Mouse (Mus musculus) hindbrain, postnatal 0 days (tissue): Measurements from ENCODE around the gene Rprd2. TPM values are rescaled to one million over a fixed set of nuclear protein-coding genes. Genes with fewer than 3 reads are reported as not detected.

Experiments
- ATAC-seq: fragments of 200-750 bp; cut with Nextera tagmentation; 2 replicates; pipeline ENCODE4 v1.8.0; 2017; ENCODE audit warnings: mild to moderate bottlenecking, moderate TSS enrichment, moderate library complexity
- DNase-seq: peaks from one replicate; pipeline ENCODE4 v3.0.0-alpha.2; 2015; ENCODE audit warnings: low spot score
- H3K27ac ChIP-seq: fragments of 300-500 bp; sonication (generic); 2 replicates; pipeline ENCODE4 v1.5.1; 2014; ENCODE audit warnings: mild to moderate bottlenecking
- H3K27me3 ChIP-seq: fragments of 300-500 bp; sonication (generic); 2 replicates; pipeline ENCODE4 v1.6.1; 2014; ENCODE audit warnings: low read length, mixed read lengths; ENCODE audit not compliant: insufficient read depth
- H3K36me3 ChIP-seq: fragments of 300-500 bp; sonication (generic); 2 replicates; pipeline ENCODE4 v1.6.1; 2014; ENCODE audit warnings: low read length, mixed read lengths; ENCODE audit not compliant: insufficient read depth
- H3K4me1 ChIP-seq: fragments of 300-500 bp; sonication (generic); 2 replicates; pipeline ENCODE4 v1.6.1; 2014; ENCODE audit warnings: antibody characterized with exemption, low read length, mixed read lengths; ENCODE audit not compliant: insufficient read depth
- H3K4me2 ChIP-seq: fragments of 300-500 bp; sonication (generic); 2 replicates; pipeline ENCODE4 v1.6.1; 2014; ENCODE audit warnings: low read depth, mild to moderate bottlenecking, low read length, moderate library complexity, mixed read lengths
- H3K4me3 ChIP-seq: fragments of 300-500 bp; sonication (generic); 2 replicates; pipeline ENCODE4 v1.5.1; 2014; ENCODE audit warnings: low read length
- H3K9ac ChIP-seq: fragments of 300-500 bp; sonication (generic); replicated peaks from 2 replicates; pipeline ENCODE4 v1.6.1; 2014; ENCODE audit warnings: mild to moderate bottlenecking, low read length, moderate library complexity, mixed read lengths
- H3K9me3 ChIP-seq: fragments of 300-500 bp; sonication (generic); 2 replicates; pipeline ENCODE4 v1.6.1; 2016; ENCODE audit warnings: low read length, mixed read lengths
- CTCF ChIP-seq: IDR thresholded peaks from 2 replicates; pipeline ENCODE4 v1.5.1; 2016; ENCODE audit warnings: antibody characterized with exemption, control low read depth, low read depth
- WGBS: fragments of 180-500 bp; shearing (Covaris S2); extraction: QIAGEN DNeasy Blood & Tissue Kit; methylation state at CpG from one replicate; pipeline ENCODE4 v1.1.7; 2014; 5-methylcytosine and 5-hydroxymethylcytosine counted together
- polyA plus RNA-seq: library from polyadenylated mRNA; unstranded; fragments of >200 nt; fragmentation: Nextera tagmentation; extraction: Ambion mirVana; gene quantifications from 2 replicates; pipeline ENCODE4 v1.2.1, GENCODE M21; 2015
- total RNA-seq: library from RNA; depleted of rRNA; stranded (reverse); fragments of >200 nt; gene quantifications from 2 replicates; pipeline ENCODE4 v1.2.3, GENCODE M21; 2014

The Rprd2 gene
- total and polyA plus RNA-seq, 2 experiments from 2014 or later = 21.2 to 24.3 TPM

GRCm38 (mm10) chr3:95850611-95851010 is 31.9 kb upstream of the Rprd2 start:
- peaks cover 67% of the 10 kb centered on the region for H3K36me3 ChIP-seq
- no peaks in the 10 kb centered on the region for H3K27me3 ChIP-seq
- no peak overlapping the region for H3K4me3 ChIP-seq
- H3K9ac ChIP-seq = no peak overlapping the region
- ATAC-seq = no peak
- H3K9me3 ChIP-seq = no peaks in the 10 kb centered on the region
- DNase-seq = no peak
- H3K4me2 ChIP-seq = no peak overlapping the region
- 85% methylated on average over 4 of the region's 4 CpGs for WGBS
- H3K27ac ChIP-seq = no peak overlapping the region
- TF ChIP-seq CTCF = no peak
- peaks cover 4% of the 10 kb centered on the region; the same call in 1 of the 2 replicates for H3K4me1 ChIP-seq

- no peak overlapping the region for H3K27ac ChIP-seq
- 0 out of 2 replicates have a peak, but pooled peaks have one; percentile 16 for TF ChIP-seq CTCF
- no peaks in the 10 kb centered on the region for H3K9me3 ChIP-seq
- H3K27me3 ChIP-seq = no peaks in the 10 kb centered on the region
- H3K4me2 ChIP-seq = no peak overlapping the region
- ATAC-seq = no peak
- H3K4me1 ChIP-seq = no peaks in the 10 kb centered on the region
- peaks cover 51% of the 10 kb centered on the region for H3K36me3 ChIP-seq
- DNase-seq = no peak
- WGBS = 92% methylated on average over 3 of the region's 3 CpGs
- H3K4me3 ChIP-seq = no peak overlapping the region
- no peak overlapping the region for H3K9ac ChIP-seq
Observed at GRCm38 (mm10) chr3:95842503-95843214, 24.0 kb upstream of the Rprd2 start.

GRCm38 (mm10) chr3:95839250-95839649 is 20.6 kb upstream of the Rprd2 start:
- Histone ChIP-seq H3K27me3 (no peaks in the 10 kb centered on the region), H3K4me1 (no peaks in the 10 kb centered on the region), H3K27ac (no peak overlapping the region), H3K9ac (no peak overlapping the region), H3K36me3 (peaks cover 39% of the 10 kb centered on the region), H3K4me3 (no peak overlapping the region), H3K4me2 (no peak overlapping the region), H3K9me3 (no peaks in the 10 kb centered on the region)
- TF ChIP-seq CTCF = no peak
- DNase-seq (no peak), ATAC-seq (no peak)
- WGBS = 97% methylated on average over 2 of the region's 2 CpGs

GRCm38 (mm10) chr3:95829053-95829452 is 10.4 kb upstream of the Rprd2 start:
- Histone ChIP-seq H3K36me3 (peaks cover 32% of the 10 kb centered on the region), H3K27me3 (no peaks in the 10 kb centered on the region), H3K9ac (no peak overlapping the region), H3K4me3 (no peak overlapping the region), H3K9me3 (no peaks in the 10 kb centered on the region), H3K27ac (no peak overlapping the region), H3K4me2 (no peak overlapping the region), H3K4me1 (no peaks in the 10 kb centered on the region)
- ATAC-seq (no peak), DNase-seq (no peak)
- 98% methylated on average over 4 of the region's 4 CpGs for WGBS
- no peak for TF ChIP-seq CTCF

- ATAC-seq (no peak), DNase-seq (no peak)
- Histone ChIP-seq H3K9me3 (no peaks in the 10 kb centered on the region), H3K36me3 (peaks cover 9% of the 10 kb centered on the region), H3K27ac (no peak overlapping the region), H3K4me2 (no peak overlapping the region), H3K4me3 (no peak overlapping the region), H3K4me1 (no peaks in the 10 kb centered on the region), H3K27me3 (no peaks in the 10 kb centered on the region), H3K9ac (no peak overlapping the region)
- WGBS = 63% methylated on average over 2 of the region's 2 CpGs
- TF ChIP-seq CTCF = no peak
Observed at GRCm38 (mm10) chr3:95826275-95826674, 7.6 kb upstream of the Rprd2 start.

GRCm38 (mm10) chr3:95820046-95821010 is 1.7 kb upstream of the Rprd2 start:
- peak overlapping the region; percentile 81 for H3K4me3 ChIP-seq
- no peaks in the 10 kb centered on the region for H3K36me3 ChIP-seq
- H3K4me1 ChIP-seq = peaks cover 9% of the 10 kb centered on the region
- WGBS = 37% methylated on average over 10 of the region's 10 CpGs
- peak; percentile 17 for DNase-seq
- H3K9ac ChIP-seq = peak overlapping the region; percentile 67
- H3K4me2 ChIP-seq = peak overlapping the region; percentile 62
- ATAC-seq = no peak
- TF ChIP-seq CTCF = peak; percentile 23; the same call in 1 of the 2 replicates
- peak overlapping the region; percentile 99 for H3K27ac ChIP-seq
- no peaks in the 10 kb centered on the region for H3K27me3 ChIP-seq
- no peaks in the 10 kb centered on the region for H3K9me3 ChIP-seq
